Mouse (Mus musculus) 3134 (cell line): ENCODE data around the gene Agfg2.

Source experiments
- DNase-seq: peaks from one replicate; pipeline ENCODE4 v3.0.0-alpha.2; 2011; ENCODE audit warnings: low spot score; ENCODE audit not compliant: insufficient read length; ENCODE audit errors: extremely low read depth

The Agfg2 gene

DNA sequence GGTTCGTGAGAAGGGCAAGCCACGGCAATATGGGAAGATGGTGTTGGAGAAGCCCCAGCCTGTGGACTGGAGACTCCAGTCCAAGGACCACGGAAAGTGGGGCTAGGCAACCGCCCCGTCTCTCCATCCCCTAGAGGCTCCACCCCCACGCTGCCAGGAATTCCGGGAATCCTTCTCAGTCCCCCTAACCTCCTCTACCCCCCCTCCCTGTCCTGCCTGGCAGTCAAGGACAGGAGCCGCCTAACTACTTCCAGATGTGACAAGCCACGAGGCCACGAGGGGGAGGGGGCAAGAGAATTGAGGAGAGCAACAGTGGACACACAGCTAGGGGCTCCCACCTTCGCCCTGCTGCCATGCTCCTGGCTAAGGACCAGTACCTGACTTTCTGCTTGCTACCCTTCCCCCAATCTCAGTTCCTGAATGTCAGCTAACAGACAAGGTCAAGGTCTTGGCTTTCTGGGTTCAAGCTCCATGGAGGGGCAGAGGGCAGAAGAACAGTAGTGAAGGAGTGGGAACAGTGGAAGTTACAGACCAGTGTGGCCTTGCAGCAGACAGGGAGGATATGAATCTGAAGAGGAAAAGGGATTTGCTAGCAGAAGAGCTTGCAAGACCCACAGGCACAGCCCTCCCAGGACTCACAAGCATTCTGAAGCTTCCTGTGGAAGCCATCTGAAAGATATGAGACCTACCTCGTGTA, 73.8 kb downstream of the Agfg2 start:
- DNase-seq = peak; percentile 85

DNA sequence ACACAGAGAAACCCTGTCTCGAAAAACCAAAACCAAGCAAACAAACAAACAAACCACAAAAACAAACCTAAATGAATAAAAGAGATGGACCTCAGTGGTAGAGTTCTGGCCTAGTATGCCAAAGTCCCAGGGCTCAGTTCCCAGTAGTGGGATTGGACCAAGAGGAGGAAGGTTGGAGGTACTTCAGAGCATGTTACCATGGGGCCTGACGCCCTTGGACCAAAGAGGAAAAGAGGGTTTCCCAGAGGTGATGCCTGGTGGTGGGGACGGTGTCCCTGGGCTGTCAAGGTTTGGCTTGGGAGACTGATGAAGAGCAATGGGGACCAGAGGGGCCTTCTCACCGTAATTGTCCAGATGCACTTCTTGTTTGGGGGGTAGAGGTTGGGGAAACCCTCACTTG, 74.5 kb downstream of the Agfg2 start:
- DNase-seq = no peak

DNA sequence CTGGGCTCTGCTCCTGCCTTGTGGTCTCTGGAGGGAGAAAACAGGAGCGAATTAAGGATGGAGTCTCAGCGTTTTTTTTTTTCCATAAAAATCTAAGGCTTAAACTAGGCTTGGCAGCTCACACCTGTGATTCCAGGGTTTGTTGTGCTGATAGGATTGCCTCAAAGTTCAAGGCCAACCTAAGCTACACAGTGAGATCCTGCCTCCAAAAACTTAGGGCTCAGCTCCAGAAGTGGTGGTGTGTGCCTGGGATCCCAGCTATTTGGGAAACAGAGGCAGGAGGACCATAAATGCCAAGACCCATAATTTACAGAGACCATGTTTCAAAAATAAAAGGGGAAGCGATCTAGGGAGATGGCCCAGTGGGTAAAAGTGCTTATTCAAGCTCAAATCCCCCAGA, 75.2 kb downstream of the Agfg2 start:
- no peak for DNase-seq

DNA sequence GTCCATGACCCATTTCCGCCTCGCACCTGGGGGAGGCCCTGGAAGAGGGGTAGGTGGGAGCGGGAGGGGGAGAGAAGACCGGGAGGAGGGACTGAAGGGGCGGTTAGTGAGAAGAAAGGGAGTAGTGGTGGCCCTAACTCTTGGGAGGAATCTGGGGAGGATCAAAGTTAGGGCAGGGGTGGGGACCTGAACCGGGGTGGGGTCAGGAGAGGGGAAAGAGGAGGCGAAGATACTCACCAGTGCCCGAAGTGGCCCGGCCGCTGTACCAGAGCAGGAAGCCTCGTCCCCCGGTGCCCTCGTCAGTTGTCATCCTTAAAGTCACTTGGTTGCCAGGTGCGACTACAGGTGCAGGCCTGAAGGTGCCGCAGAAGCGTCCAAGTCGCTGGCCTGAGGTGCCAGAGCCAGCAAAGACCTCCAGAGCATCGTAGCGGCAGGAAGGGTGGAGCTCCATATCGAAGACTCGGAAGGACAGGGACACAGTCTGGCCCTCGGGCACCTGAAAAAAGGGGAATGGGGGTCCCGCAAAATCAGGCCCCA, 75.8 kb downstream of the Agfg2 start:
- no peak for DNase-seq

DNA sequence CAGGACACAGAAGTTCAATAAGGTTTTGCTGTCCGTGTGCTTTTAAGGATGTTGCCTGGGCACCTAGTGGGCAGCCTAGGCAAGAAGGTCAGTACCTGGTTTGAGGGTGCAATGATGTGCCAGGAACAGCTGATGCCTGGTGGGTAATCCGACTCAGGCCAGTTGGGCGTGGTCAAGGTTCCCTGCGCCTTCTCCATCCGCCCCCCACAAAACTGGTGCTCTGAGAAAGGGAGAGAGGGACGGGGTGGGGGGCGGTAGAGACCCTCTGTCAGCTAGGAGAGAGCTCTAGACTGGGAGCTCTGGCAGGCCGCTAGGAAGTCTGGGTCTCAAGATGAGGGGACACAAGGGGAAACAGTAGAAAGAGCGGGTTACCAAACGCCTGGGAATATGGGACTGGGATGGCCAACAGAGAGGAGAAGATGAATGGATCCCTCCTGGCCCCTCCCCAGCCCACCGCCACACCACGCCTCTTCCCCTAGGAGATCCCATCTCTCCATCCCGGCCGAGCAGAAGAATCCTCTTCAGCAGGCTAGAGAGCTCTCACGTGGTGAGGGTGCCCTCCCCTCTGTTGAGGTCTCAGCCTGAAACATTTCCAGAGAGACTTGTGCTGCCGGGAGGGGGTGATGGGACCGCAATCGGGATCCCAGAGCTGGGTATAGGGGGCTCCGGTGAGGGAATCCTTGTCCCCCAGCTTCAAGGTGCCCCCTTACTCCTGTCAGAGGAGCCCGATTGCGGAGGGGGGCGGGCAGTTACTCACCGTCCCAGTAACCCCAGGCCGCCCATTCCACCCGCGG, 76.5 kb downstream of the Agfg2 start:
- no peak for DNase-seq

DNA sequence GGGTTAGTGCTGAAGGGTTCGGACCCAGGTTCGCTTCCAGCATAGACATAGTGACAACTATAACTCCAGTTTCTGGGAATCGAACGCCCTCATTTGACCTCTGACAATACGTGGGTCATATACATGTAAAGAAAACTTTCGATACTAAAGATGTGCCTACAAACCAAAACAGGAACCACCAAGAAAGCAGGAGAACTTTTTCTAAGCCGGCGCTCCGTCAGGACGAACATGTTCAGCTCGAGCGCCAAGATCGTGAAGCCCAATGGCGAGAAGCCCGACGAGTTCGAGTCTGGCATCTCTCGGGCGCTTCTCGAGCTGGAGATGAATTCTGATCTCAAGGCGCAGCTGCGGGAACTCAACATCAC, 83.2 kb downstream of the Agfg2 start:
- DNase-seq = no peak

DNA sequence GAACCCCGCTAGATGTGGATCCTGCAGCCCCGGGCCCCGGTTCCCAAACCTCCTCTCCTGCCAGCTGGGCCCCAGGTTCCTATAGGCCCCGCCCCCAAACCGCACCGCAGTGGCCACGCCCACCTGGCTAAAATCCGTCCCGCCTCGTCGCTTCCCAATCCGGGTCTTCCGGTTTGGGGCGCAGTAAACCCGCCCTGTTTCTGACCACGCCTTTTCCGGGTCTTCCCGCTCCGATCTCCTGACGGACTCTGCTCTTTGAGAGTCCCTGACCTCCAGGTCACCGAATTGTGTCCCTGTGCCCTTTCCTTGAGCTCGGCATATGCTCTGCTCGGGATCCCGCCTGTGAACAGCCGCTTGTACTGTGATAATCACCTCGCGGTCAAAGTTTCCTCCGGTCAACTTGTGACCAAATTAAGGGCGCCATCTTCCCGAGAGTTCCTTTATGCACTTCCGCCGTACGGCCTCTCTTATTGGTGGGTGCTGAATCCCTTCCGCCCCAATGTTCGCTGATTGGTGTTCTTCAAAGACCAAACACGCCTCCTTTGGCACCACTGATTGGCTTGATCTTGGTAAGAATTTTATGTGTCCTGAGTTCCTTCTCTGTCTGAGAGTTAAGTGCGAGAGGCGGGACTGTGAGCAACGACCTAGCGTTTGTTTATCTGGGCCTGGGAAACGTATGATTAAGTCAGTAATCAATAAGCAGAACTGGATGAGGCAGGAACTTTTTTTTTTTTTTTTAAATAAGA, 83.7 kb downstream of the Agfg2 start, which contains the start of gene Mospd3:
Gene Mospd3 (minus strand): TSS at position 440 of the 746 bp plus-strand sequence.
- DNase-seq = peak; percentile 96
